Mouse (Mus musculus) G1E (cell line): ENCODE results near the gene Gpr45. TPM values are rescaled to one million over a fixed set of nuclear protein-coding genes. Genes with fewer than 3 reads are reported as not detected.

Experiments
- ATAC-seq: 2 replicates; pipeline ENCODE4 v1.8.0; 2016; ENCODE audit warnings: mild to moderate bottlenecking; ENCODE audit not compliant: insufficient number of reproducible peaks, poor library complexity, low FRiP score, severe bottlenecking; ENCODE audit errors: extremely low read depth
- DNase-seq: peaks from one replicate; pipeline ENCODE4 v3.0.0; 2012; ENCODE audit warnings: low spot score
- H3K27me3 ChIP-seq: 2 replicates; pipeline ENCODE4 v1.6.1; 2012; ENCODE audit warnings: mild to moderate bottlenecking, low read length, inconsistent platforms; ENCODE audit not compliant: insufficient read depth
- H3K36me3 ChIP-seq: replicated peaks from 2 replicates; pipeline ENCODE3; 2012; ENCODE audit warnings: mild to moderate bottlenecking, inconsistent platforms
- H3K4me1 ChIP-seq: 2 replicates; pipeline ENCODE4 v1.6.1; 2012; ENCODE audit warnings: low read depth, low read length, inconsistent platforms, mixed read lengths; ENCODE audit not compliant: insufficient read depth
- H3K4me3 ChIP-seq: 2 replicates; pipeline ENCODE4 v1.5.1; 2012; ENCODE audit warnings: low read depth, mild to moderate bottlenecking, inconsistent platforms, low read length, moderate library complexity, mixed read lengths
- H3K9me3 ChIP-seq: replicated peaks from 2 replicates; pipeline ENCODE4 v1.6.1; 2012; ENCODE audit warnings: inconsistent platforms
- CTCF ChIP-seq: IDR thresholded peaks from 2 replicates; pipeline ENCODE4 v1.5.1; 2012; ENCODE audit warnings: low read depth, low read length, inconsistent platforms, mixed read lengths
- GATA1 ChIP-seq: IDR thresholded peaks from 2 replicates; pipeline ENCODE4 v1.6.1; 2012; ENCODE audit warnings: borderline replicate concordance, low read length, inconsistent platforms, mixed read lengths
- GATA2 ChIP-seq: IDR thresholded peaks from 2 replicates; pipeline ENCODE4 v1.6.1; 2012; ENCODE audit warnings: low read depth, low read length, inconsistent platforms, borderline replicate concordance
- POLR2AphosphoS5 ChIP-seq: IDR thresholded peaks from 2 replicates; pipeline ENCODE4 v1.6.1; 2012; ENCODE audit warnings: low read depth, low read length, inconsistent platforms; ENCODE audit not compliant: insufficient replicate concordance
- TAL1 ChIP-seq: conservative IDR thresholded peaks from 2 replicates; pipeline ENCODE4 v1.6.1; 2012; ENCODE audit warnings: low read depth, low read length, inconsistent platforms, mixed read lengths
- polyA plus RNA-seq: library from polyadenylated mRNA; stranded (reverse); fragments of >175 nt; gene quantifications from 2 replicates; pipeline ENCODE4 v1.2.3, GENCODE M21; 2012
- total RNA-seq, 2 experiments: library from RNA; stranded (forward) in 1 of 2; stranded (reverse) in 1 of 2; fragments of 200-1000 nt in 1 of 2; fragments of >200 nt in 1 of 2; fragmentation: Nextera tagmentation in 1 of 2; gene quantifications; 2 replicates each; pipeline ENCODE4 v1.2.3; 2014 to 2017

Gene Gpr45
- total and polyA plus RNA-seq, 3 experiments = 0.66 TPM; not detected in 2

DNA sequence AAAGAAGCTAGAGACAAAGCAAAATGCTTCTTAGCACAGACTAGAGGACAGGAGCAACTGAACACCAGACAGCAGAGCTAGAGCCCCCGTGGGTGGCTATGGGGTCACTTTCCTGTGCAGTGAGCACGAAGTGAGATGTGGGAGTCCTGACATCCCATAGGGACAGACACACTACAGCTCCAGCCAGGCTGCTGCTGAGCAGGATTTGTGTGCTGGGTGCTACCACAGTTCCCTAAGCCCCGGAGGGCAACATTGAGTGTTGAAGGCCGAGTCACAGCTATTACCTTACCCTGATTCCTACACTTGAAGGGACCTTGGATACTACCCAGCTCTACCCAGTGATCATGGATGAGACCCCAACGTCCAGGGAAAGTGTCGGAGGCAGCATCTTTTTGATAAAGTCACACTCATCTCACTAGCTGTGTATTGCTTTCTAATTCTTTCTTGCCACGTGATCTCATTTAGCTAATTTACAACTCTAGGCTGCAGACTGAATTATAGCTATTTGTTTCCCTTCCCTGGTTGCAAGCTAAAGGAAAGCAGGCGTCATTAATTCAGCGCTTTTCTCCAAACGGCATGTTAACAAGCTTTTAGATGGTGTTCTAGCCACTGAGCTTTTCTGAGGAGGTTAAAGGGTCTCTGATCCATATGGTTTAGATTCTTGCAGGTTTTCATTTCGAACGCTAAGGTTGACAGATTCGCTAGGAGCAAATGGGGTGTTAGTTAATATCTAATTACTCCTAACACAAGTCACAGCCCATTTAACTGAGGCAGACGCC is 92.7 kb downstream of the Gpr45 start:
- DNase-seq (no peak), ATAC-seq (no peak)
- TF ChIP-seq TAL1 (no peak), POLR2AphosphoS5 (no peak), CTCF (no peak), GATA2 (no peak), GATA1 (no peak)
- Histone ChIP-seq H3K36me3 (peaks cover 29% of the 10 kb centered on the region), H3K9me3 (no peaks in the 10 kb centered on the region), H3K4me3 (no peak overlapping the region), H3K27me3 (no peaks in the 10 kb centered on the region), H3K4me1 (no peaks in the 10 kb centered on the region)

DNA sequence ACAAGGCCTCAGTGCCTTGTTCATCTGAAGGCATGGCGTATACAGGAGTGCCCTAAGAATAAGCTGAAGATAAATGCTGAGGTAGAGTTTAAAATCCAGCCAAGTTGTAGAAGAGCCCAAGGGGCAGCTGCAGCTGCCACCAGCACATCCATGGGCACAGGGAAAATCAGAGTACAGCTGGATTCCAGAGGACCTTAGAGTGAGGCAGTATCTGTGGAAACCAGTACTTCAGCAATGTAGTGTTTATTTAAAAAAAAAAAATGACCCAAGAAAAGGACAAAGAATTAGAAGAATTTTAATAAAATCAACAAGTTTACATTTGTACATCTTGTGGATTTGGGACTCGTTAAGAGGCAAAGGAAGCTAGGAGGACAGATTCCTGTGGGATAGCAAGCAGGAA is 94.3 kb downstream of the Gpr45 start:
- no peaks in the 10 kb centered on the region for H3K9me3 ChIP-seq
- H3K4me1 ChIP-seq = no peaks in the 10 kb centered on the region
- ATAC-seq = no peak
- H3K27me3 ChIP-seq = no peaks in the 10 kb centered on the region
- DNase-seq = no peak
- peaks cover 45% of the 10 kb centered on the region for H3K36me3 ChIP-seq
- no peak overlapping the region for H3K4me3 ChIP-seq
- TF ChIP-seq POLR2AphosphoS5 (no peak), CTCF (no peak), TAL1 (no peak), GATA2 (no peak), GATA1 (no peak)

DNA sequence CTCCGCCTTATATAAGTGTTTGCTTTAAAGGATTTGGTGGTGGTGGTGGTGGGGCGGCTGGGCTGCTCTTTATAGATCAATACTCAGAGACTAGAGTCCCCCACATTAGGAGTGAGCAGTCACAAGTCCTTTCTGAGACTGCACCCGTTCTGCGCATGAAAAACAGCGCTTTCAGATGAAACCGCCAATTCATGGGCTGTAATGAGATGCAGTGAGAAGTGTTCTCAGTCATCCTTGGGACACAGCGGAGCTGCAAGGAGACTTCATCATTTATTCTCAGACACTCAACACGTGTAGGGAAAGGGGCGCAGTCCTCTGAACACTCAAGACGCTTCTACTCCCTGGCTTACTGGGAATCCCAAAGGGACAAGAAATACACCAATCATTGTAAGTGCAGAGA is 95.1 kb downstream of the Gpr45 start:
- H3K36me3 ChIP-seq = peaks cover 53% of the 10 kb centered on the region
- TF ChIP-seq GATA2 (no peak), TAL1 (no peak), CTCF (no peak), GATA1 (no peak), POLR2AphosphoS5 (no peak)
- DNase-seq (no peak), ATAC-seq (no peak)
- no peaks in the 10 kb centered on the region for H3K4me1 ChIP-seq
- H3K9me3 ChIP-seq = no peaks in the 10 kb centered on the region
- H3K4me3 ChIP-seq = no peak overlapping the region
- no peaks in the 10 kb centered on the region for H3K27me3 ChIP-seq

DNA sequence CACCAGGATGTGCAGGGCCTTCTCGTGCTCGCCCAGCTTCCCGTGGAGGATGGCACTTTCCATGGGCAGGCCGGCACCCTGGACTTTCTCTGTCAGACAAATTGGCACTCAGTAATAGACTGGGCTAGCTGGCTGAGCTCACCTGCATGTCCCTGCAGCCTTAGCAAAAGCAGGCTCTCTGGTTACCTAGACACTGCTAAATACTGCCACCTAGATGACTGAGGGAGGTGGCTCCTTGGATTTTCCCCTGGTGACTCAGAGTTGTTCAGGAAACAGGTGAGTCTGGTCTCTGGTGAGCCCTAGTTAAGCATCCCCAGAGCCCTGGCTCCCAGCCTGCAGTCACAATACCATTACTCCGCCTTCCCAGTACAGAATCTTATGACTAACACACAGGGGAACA is 99.2 kb downstream of the Gpr45 start:
- ATAC-seq (no peak), DNase-seq (no peak)
- Histone ChIP-seq H3K27me3 (no peaks in the 10 kb centered on the region), H3K9me3 (no peaks in the 10 kb centered on the region), H3K4me3 (no peak overlapping the region), H3K4me1 (no peaks in the 10 kb centered on the region), H3K36me3 (peaks cover 91% of the 10 kb centered on the region)
- TF ChIP-seq POLR2AphosphoS5 (no peak), TAL1 (no peak), CTCF (no peak), GATA2 (no peak), GATA1 (no peak)

DNA sequence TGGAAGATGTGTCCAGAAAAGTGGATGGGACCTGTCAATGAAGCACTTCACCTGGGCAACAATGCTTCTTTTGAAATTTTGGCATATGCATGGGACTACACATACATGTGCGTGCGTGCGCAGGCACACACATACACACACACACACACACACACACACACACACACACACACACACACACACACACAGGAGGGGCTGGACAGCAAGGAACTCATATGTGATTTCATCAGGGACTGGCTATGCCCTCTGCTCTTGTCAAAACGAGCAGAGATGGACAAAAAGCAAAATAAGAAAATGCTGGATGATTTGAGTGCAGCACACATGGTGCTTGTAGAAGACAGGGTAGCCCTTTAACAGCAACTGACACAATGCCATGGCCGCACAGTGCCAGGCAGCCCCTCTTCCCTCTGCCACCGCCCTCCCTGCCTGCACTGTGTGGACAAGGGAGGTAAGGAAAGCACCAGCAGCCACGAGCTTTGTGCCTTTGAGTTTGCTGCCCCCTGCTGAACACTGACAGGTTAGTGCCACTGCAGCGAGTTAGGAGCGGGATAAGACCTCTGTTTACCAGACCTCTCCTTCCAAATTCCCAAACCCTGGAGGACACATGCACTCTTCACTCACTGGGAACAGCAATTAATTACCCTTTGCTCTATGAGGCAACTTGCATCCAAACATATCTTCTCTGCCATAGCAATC is 113.1 kb downstream of the Gpr45 start:
- TF ChIP-seq POLR2AphosphoS5 (no peak), TAL1 (no peak), CTCF (peak; percentile 45), GATA2 (no peak), GATA1 (no peak)
- no peaks in the 10 kb centered on the region for H3K27me3 ChIP-seq
- H3K4me3 ChIP-seq = no peak overlapping the region
- H3K36me3 ChIP-seq = peaks cover 77% of the 10 kb centered on the region
- DNase-seq (peak; percentile 34), ATAC-seq (no peak)
- H3K9me3 ChIP-seq = no peaks in the 10 kb centered on the region
- peaks cover 5% of the 10 kb centered on the region for H3K4me1 ChIP-seq

DNA sequence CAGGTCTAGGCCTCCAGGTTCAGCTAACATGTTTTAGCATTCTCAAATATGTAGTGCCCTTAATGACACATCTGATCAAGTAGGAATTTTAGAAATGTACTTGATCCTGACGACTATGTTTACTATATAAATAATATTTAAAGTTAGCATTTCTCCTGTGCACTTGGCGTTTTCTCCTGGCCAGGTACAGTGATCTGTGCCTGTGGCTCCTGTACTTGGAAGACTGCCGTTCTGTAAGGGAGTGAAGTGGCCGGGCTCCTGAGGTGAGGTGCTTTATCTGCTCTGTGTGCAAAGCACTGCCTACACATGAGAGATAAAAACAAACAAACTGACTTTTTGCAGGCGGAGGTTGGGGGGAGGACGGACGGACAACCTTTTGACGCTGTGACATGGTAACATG is 113.9 kb downstream of the Gpr45 start:
- Histone ChIP-seq H3K36me3 (peaks cover 77% of the 10 kb centered on the region), H3K4me1 (peaks cover 12% of the 10 kb centered on the region), H3K9me3 (no peaks in the 10 kb centered on the region), H3K27me3 (no peaks in the 10 kb centered on the region), H3K4me3 (no peak overlapping the region)
- TF ChIP-seq POLR2AphosphoS5 = no peak
- no peak for TF ChIP-seq CTCF
- TF ChIP-seq GATA1 = no peak
- no peak for TF ChIP-seq TAL1
- no peak for TF ChIP-seq GATA2
- ATAC-seq (no peak), DNase-seq (no peak)
